Mouse (Mus musculus) heart, postnatal 0 days (tissue): ENCODE measurements around the gene Ormdl3.
"Not testable (repeated sequence)": the region's sequence is repeated elsewhere in the genome, so short reads cannot be mapped to it uniquely, and the experiment has no call there.

Experiments used
- CTCF ChIP-seq: IDR thresholded peaks from 2 replicates; pipeline ENCODE4 v1.5.1; 2016; ENCODE audit warnings: antibody characterized with exemption, control low read depth, low read depth
- EP300 ChIP-seq: IDR thresholded peaks from 2 replicates; pipeline ENCODE4 v1.6.1; 2016; ENCODE audit warnings: antibody characterized with exemption, low read depth

DNA sequence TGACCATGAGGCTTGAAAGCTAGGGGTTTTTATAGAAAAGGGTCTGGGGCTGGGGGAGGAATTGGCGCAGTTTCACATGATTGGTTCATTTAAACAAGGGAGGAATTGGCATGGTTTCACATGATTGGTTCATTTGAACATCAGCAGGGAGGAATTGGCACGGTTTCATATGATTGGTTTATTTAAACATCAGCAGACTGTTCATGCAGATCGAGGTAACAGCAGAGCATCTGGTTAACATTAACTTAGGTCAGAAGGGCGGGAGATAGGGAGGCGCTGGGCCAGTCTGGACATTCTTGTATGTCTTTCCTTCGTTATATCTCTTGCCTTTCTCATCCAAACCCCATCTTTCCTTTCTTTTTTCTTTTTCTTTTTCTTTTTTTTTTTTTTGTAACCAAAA is 36.8 kb upstream of the Ormdl3 start:
- not testable (repeated sequence) for TF ChIP-seq CTCF, EP300
